22 mouse cellular contexts compared by ENCODE assay signal in the genomic region with DNA sequence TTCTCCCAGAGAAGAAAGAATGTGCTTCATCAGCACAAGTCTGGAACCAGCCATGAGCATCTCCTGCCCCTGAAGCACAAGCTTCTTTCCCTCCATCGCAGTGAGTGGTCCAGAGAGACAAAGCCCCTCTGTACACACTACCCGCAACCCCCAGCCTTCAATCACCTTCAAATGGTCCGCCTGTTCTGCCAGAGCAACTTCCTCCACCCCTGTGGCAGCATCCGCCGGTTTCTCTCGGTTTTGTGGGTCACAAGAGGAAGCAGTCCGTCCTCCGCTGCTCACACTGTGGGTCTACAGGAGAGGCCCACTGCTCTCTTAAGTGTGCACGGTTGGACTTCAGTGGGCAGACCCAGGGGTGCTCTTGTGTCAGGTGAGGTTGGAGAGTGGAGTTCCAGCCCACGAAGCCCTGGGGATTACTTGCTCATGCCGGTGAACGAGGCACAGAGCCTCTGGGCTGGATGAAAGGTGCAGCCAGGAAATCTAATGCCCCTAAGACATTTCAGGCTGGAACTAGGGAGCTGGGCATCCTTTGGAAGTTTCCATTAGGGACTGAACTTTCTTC. TPM values are rescaled to one million over a fixed set of nuclear protein-coding genes. Genes with fewer than 3 reads are reported as not detected.
DNase-seq lines count a peak whose midpoint lies in the region; ATAC-seq and TF ChIP-seq lines count a peak whose summit lies in the region.
"Had no signal": no experiment of that assay in that cellular context is flagged by ENCODE, and none has a peak within 500 bp of the region (broad histone marks: within the 10 kb centered on the region; RNA-seq: fewer than 3 reads in every experiment).

A gene (minus strand): TSS at position 345 of the 562 bp plus-strand sequence.

- intact Hi-C loops in heart, postnatal 25 days (cut with DNase I): no loop called here

- ATAC-seq in lung, postnatal 0 days: no peak
- ATAC-seq in common myeloid progenitor, adult 5-6 weeks (replicated peaks; ENCODE audit: low read depth, poor library complexity, severe bottlenecking): peak; percentile 50
- ATAC-seq: forebrain, postnatal 0 days; midbrain, embryonic 16.5 days had no signal

- TF ChIP-seq CTCF in lung, adult 2 months (IDR thresholded peaks at IDR 0.05; ENCODE audit: insufficient read depth, low read length): no peak
- TF ChIP-seq CTCF in lung, postnatal 0 days (IDR thresholded peaks at IDR 0.05): no peak

- H3K4me1 ChIP-seq in heart, embryonic 10.5 days: no peaks in the 10 kb centered on the region
- H3K4me1 ChIP-seq in lung, adult 2 months (ENCODE audit: control insufficient read depth, insufficient read depth, low read length): no peaks in the 10 kb centered on the region
- no peaks in the 10 kb centered on the region for H3K4me1 ChIP-seq in lung, postnatal 0 days (ENCODE audit: insufficient read depth, low read depth, low read length)
- H3K4me1 ChIP-seq: liver, embryonic 13.5 days had no signal

- H3K9me3 ChIP-seq in heart, embryonic 10.5 days: no peaks in the 10 kb centered on the region
- H3K9me3 ChIP-seq in lung, postnatal 0 days (ENCODE audit: low read length): no peaks in the 10 kb centered on the region
- H3K9me3 ChIP-seq: G1E; liver, embryonic 13.5 days had no signal

- H3K27ac ChIP-seq in heart, embryonic 10.5 days: no peak within 1 kb of the TSS
- no peak within 1 kb of the TSS for H3K27ac ChIP-seq in lung, postnatal 0 days (ENCODE audit: low read length)
- H3K27ac ChIP-seq: layer of hippocampus, adult 2 months; left cerebral cortex, adult 2 months; liver, embryonic 13.5 days had no signal

- no peak within 1 kb of the TSS for H3K4me3 ChIP-seq in heart, embryonic 10.5 days
- no peak within 1 kb of the TSS for H3K4me3 ChIP-seq in lung, adult 2 months (replicated peaks; ENCODE audit: extremely low read depth, low read depth, low read length)
- no peak within 1 kb of the TSS for H3K4me3 ChIP-seq in lung, postnatal 0 days (ENCODE audit: low read depth, low read length)
- H3K4me3 ChIP-seq: layer of hippocampus, adult 2 months; left cerebral cortex, adult 2 months; liver, embryonic 13.5 days had no signal

- no peak within 1 kb of the TSS for H3K9ac ChIP-seq in lung, postnatal 0 days (replicated peaks; ENCODE audit: low read depth)
- H3K9ac ChIP-seq: forebrain, postnatal 0 days; liver, embryonic 13.5 days had no signal

- no peak within 1 kb of the TSS for H3K4me2 ChIP-seq in lung, postnatal 0 days (replicated peaks; ENCODE audit: low read depth, low read length)
- H3K4me2 ChIP-seq: liver, embryonic 13.5 days had no signal

- 54% methylated on average over 12 of the region's 12 CpGs for WGBS in heart, embryonic 10.5 days
- WGBS in lung, adult 2 months: 35% methylated on average over 12 of the region's 12 CpGs
- WGBS in lung, postnatal 0 days: 42% methylated on average over 12 of the region's 12 CpGs

- no peak for TF ChIP-seq EP300 in lung, postnatal 0 days (IDR thresholded peaks at IDR 0.05)

- peak; percentile 64 for DNase-seq in heart, embryonic 10.5 days (ENCODE audit: low spot score)
- DNase-seq in heart, postnatal 25 days (ENCODE audit: low spot score): no peak
- no peak for DNase-seq in lung, adult 2 months
- no peak for DNase-seq in lung, postnatal 0 days (ENCODE audit: low spot score)
- peak; percentile 21 for DNase-seq in mesoderm, embryonic 11.5 days (ENCODE audit: low read depth, low spot score)
- DNase-seq in spleen, adult 12 weeks (ENCODE audit: low spot score): no peak
- DNase-seq in ovary, postnatal 10 days (ENCODE audit: low spot score): no peak
- DNase-seq: adrenal gland, postnatal 14 days; B cell, adult 2 months; cerebellum, postnatal 14 days; forebrain, postnatal 0 days; gastrocnemius, postnatal 10 days; liver, embryonic 13.5 days; spleen, adult 18-20 months had no signal

- no peak for TF ChIP-seq POLR2A in lung, adult 2 months (IDR thresholded peaks at IDR 0.05; ENCODE audit: borderline replicate concordance, extremely low read depth, low read depth, low read length)

- H3K27me3 ChIP-seq in heart, embryonic 10.5 days (ENCODE audit: insufficient read depth, poor library complexity, severe bottlenecking): 0 out of 2 replicates have a peak, but pooled peaks cover 6% of the 10 kb centered on the region
- H3K27me3 ChIP-seq in lung, postnatal 0 days (replicated peaks; ENCODE audit: insufficient read depth, low read length): no peaks in the 10 kb centered on the region
- H3K27me3 ChIP-seq: liver, embryonic 13.5 days had no signal

- no peaks in the 10 kb centered on the region for H3K36me3 ChIP-seq in heart, embryonic 10.5 days
- no peaks in the 10 kb centered on the region for H3K36me3 ChIP-seq in lung, postnatal 0 days (ENCODE audit: insufficient read depth, low read length)
- H3K36me3 ChIP-seq: G1E; liver, embryonic 13.5 days had no signal

RNA-seq across cellular contexts. Expression of the gene that starts here (rescaled TPM):
- not detected in 2 replicates for polyA plus RNA-seq in heart, embryonic 10.5 days (2016; fragmentation: Nextera tagmentation; extraction: Ambion mirVana)
- total RNA-seq in heart, postnatal 25 days (2021): not detected
- polyA plus RNA-seq in lung, adult 2 months (2012; rRNA removed): 7.2 and 12.8 TPM in 2 replicates
- polyA plus RNA-seq in lung, postnatal 0 days (2015; fragmentation: Nextera tagmentation; extraction: Ambion mirVana): 0.91 and 1.5 TPM in 2 replicates
- total RNA-seq in common myeloid progenitor, adult 5-6 weeks (2017): not detected in 2 replicates
- total RNA-seq: adrenal gland, postnatal 14 days; forebrain, postnatal 0 days; gastrocnemius, postnatal 10 days; layer of hippocampus, adult 2 months; left cerebral cortex, adult 2 months had no signal
- polyA plus RNA-seq: forebrain, postnatal 0 days; G1E; heart, embryonic 14.5 days; liver, embryonic 13.5 days; midbrain, embryonic 16.5 days; neural tube, embryonic 11.5 days; stomach, embryonic 16.5 days had no signal

Comparison
In these comparisons a context has a peak if more than half of its experiments do, and no peak if none do; other contexts are left out.
1. Peak in DNase-seq in heart, embryonic 10.5 days; RNA of the gene not detected or under 1 TPM.
2. Peak in ATAC-seq in common myeloid progenitor, adult 5-6 weeks; RNA of the gene not detected or under 1 TPM.